Mouse (Mus musculus) ES-E14 (cell line): ENCODE measurements around the gene Zfp445.

ENCODE experiments used
- CHD2 ChIP-seq: IDR thresholded peaks from 2 replicates; pipeline ENCODE4 v1.6.1; 2014; ENCODE audit warnings: mild to moderate bottlenecking, low read depth, low read length, inconsistent platforms
- HCFC1 ChIP-seq: IDR thresholded peaks from 2 replicates; pipeline ENCODE4 v1.6.1; 2012; ENCODE audit warnings: low read length, inconsistent platforms, borderline replicate concordance; ENCODE audit not compliant: insufficient read depth
- MAFK ChIP-seq: IDR thresholded peaks from 2 replicates; pipeline ENCODE4 v1.6.1; 2014; ENCODE audit warnings: mild to moderate bottlenecking, low read depth, low read length, inconsistent platforms; ENCODE audit not compliant: insufficient read depth
- ZC3H11A ChIP-seq: IDR thresholded peaks from 2 replicates; pipeline ENCODE4 v1.6.1; 2012; ENCODE audit warnings: low read depth, mild to moderate bottlenecking, inconsistent platforms, low read length, borderline replicate concordance
- ZNF384 ChIP-seq: IDR thresholded peaks from 2 replicates; pipeline ENCODE4 v1.6.1; 2012; ENCODE audit warnings: low read depth, low read length, inconsistent platforms

GRCm38 (mm10) chr9:122807186-122807585 is 58.6 kb downstream of the Zfp445 start:
- TF ChIP-seq ZNF384 (no peak), MAFK (no peak), HCFC1 (no peak), ZC3H11A (no peak), CHD2 (no peak)
